Mouse (Mus musculus) B cell, adult (primary cell): ENCODE data around the gene Hrh3. TPM values are rescaled to one million over a fixed set of nuclear protein-coding genes. Genes with fewer than 3 reads are reported as not detected.

ENCODE experiments used
- total RNA-seq: library from RNA; stranded (reverse); gene quantifications from 4 replicates; pipeline ENCODE4 v1.2.4, GENCODE M21; 2023; ENCODE audit not compliant: inconsistent age

Gene Hrh3
- not detected in 4 replicates for total RNA-seq

GRCm38 (mm10) chr2:180103978-180104658 lies at the start of gene Hrh3:
Gene Hrh3 (minus strand): TSS chr2:180104488.

GRCm38 (mm10) chr2:180118661-180119438 lies 14.6 kb upstream of the Hrh3 start, which contains the start of gene Osbpl2:
Gene Osbpl2 (plus strand): TSS chr2:180119306.

GRCm38 (mm10) chr2:180070481-180071453 lies 33.5 kb downstream of the Hrh3 start, which contains the start of gene Mtg2:
Gene Mtg2 (plus strand): TSS chr2:180070588.

Other genes starting within 250 kb of the Hrh3 start
- gene Taf4, start 127.8 kb downstream of the Hrh3 start, total RNA-seq, result 40.1 to 48.8 TPM (median 43.3 TPM) in 4 replicates
- 36.2 to 40.5 TPM (median 39.5 TPM) in 4 replicates for gene Lsm14b, start 79.5 kb downstream of the Hrh3 start, total RNA-seq
- 125 to 149 TPM (median 135 TPM) in 4 replicates for gene Psma7, start 62.1 kb downstream of the Hrh3 start, total RNA-seq
- 5.9 to 7.1 TPM (median 6.7 TPM) in 4 replicates for gene Ss18l1, start 62.0 kb downstream of the Hrh3 start, total RNA-seq
- gene Mtg2, start 33.9 kb downstream of the Hrh3 start, total RNA-seq, result 17.7 to 19.2 TPM (median 18.8 TPM) in 4 replicates
- gene Osbpl2, start 14.8 kb upstream of the Hrh3 start, total RNA-seq, result 31.4 to 40.1 TPM (median 37.8 TPM) in 4 replicates
- gene Adrm1, start 67.0 kb upstream of the Hrh3 start, total RNA-seq, result 89.5 to 117 TPM (median 109 TPM) in 4 replicates
- not detected in 4 replicates for gene Lama5, start 121.4 kb upstream of the Hrh3 start, total RNA-seq
- gene Rps21, start 152.9 kb upstream of the Hrh3 start, total RNA-seq, result 1,838 to 2,128 TPM (median 1,935 TPM) in 4 replicates
- 73.3 to 79.8 TPM (median 76.8 TPM) in 4 replicates for gene Cables2, start 169.0 kb upstream of the Hrh3 start, total RNA-seq
- not detected in 4 replicates for gene Rbbp8nl, start 185.4 kb upstream of the Hrh3 start, total RNA-seq
- gene Gata5, start 230.2 kb upstream of the Hrh3 start, total RNA-seq, result not detected in 4 replicates